Mouse (Mus musculus) midbrain, embryonic 15.5 days (tissue): ENCODE measurements around the gene Llcfc1. TPM values are rescaled to one million over a fixed set of nuclear protein-coding genes. Genes with fewer than 3 reads are reported as not detected.

Experiments
- ATAC-seq: fragments of 200-750 bp; cut with Nextera tagmentation; replicated peaks from 2 replicates; pipeline ENCODE4 v1.8.0; 2017; ENCODE audit warnings: moderate TSS enrichment
- H3K27ac ChIP-seq: fragments of 300-500 bp; sonication (generic); 2 replicates; pipeline ENCODE4 v1.5.1; 2015; ENCODE audit warnings: mild to moderate bottlenecking, inconsistent platforms
- H3K27me3 ChIP-seq: fragments of 300-500 bp; sonication (generic); replicated peaks from 2 replicates; pipeline ENCODE4 v1.6.1; 2015; ENCODE audit warnings: inconsistent platforms
- H3K36me3 ChIP-seq: fragments of 300-500 bp; sonication (generic); replicated peaks from 2 replicates; pipeline ENCODE4 v1.6.1; 2015; ENCODE audit warnings: inconsistent platforms
- H3K4me1 ChIP-seq: fragments of 300-500 bp; sonication (generic); 2 replicates; pipeline ENCODE4 v1.6.1; 2015; ENCODE audit warnings: inconsistent platforms
- H3K4me2 ChIP-seq: fragments of 300-500 bp; sonication (generic); 2 replicates; pipeline ENCODE4 v1.6.1; 2015; ENCODE audit warnings: inconsistent platforms, mild to moderate bottlenecking, moderate library complexity
- H3K4me3 ChIP-seq: fragments of 300-500 bp; sonication (generic); 2 replicates; pipeline ENCODE4 v1.5.1; 2015; ENCODE audit warnings: mild to moderate bottlenecking, inconsistent platforms
- H3K9ac ChIP-seq: fragments of 300-500 bp; sonication (generic); 2 replicates; pipeline ENCODE4 v1.6.1; 2015; ENCODE audit warnings: mild to moderate bottlenecking, inconsistent platforms
- H3K9me3 ChIP-seq: fragments of 300-500 bp; sonication (generic); 2 replicates; pipeline ENCODE4 v1.6.1; 2016; ENCODE audit warnings: inconsistent platforms
- WGBS: fragments of 180-500 bp; shearing (Covaris S2); methylation state at CpG from one replicate; pipeline ENCODE4 v1.1.7; 2015; ENCODE audit warnings: mixed read lengths; 5-methylcytosine and 5-hydroxymethylcytosine counted together
- polyA plus RNA-seq: library from polyadenylated mRNA; unstranded; fragments of >200 nt; fragmentation: Nextera tagmentation; extraction: Ambion mirVana; gene quantifications from 2 replicates; pipeline ENCODE4 v1.2.1, GENCODE M21; 2015

The Llcfc1 gene
- polyA plus RNA-seq, 1 experiment from 2014 or later: not detected

- Histone ChIP-seq H3K9ac (no peak overlapping the region), H3K4me3 (no peak overlapping the region), H3K9me3 (no peaks in the 10 kb centered on the region), H3K4me1 (no peaks in the 10 kb centered on the region), H3K27ac (no peak overlapping the region), H3K36me3 (no peaks in the 10 kb centered on the region), H3K4me2 (no peak overlapping the region), H3K27me3 (no peaks in the 10 kb centered on the region)
- WGBS: 76% methylated on average over 1 of the region's 1 CpGs
- no peak for ATAC-seq
Observed at GRCm38 (mm10) chr6:41658487-41658886, 25.7 kb upstream of the Llcfc1 start.

DNA sequence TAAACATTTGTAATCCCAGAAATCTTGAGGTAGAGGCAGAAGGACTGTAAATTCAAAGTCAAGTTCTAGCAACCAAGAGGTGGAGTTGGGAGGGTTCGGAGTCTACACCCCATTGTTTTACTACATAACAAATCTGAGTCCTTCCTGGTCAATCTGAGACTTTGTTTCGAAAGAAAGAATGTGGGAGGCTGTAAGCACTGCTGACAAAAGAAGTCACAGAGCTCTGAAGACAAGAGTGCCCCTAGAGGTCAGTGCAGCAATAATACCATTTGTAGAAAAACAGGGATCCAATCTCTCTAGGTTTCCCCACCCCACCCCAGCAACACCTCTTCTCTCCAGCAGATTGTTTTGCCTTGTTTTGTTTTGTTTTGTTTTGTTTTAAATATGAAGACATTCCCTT is 21.9 kb upstream of the Llcfc1 start:
- no peak overlapping the region for H3K4me3 ChIP-seq

GRCm38 (mm10) chr6:41676530-41676929 is 7.7 kb upstream of the Llcfc1 start:
- no peak overlapping the region for H3K27ac ChIP-seq
- H3K4me2 ChIP-seq: no peak overlapping the region
- no peaks in the 10 kb centered on the region for H3K9me3 ChIP-seq
- ATAC-seq: no peak
- H3K4me3 ChIP-seq: no peak overlapping the region
- H3K36me3 ChIP-seq: no peaks in the 10 kb centered on the region
- 92% methylated on average over 2 of the region's 2 CpGs for WGBS
- H3K27me3 ChIP-seq: no peaks in the 10 kb centered on the region
- H3K4me1 ChIP-seq: no peaks in the 10 kb centered on the region
- H3K9ac ChIP-seq: no peak overlapping the region

More for the DNA sequence above, 21.9 kb upstream of the Llcfc1 start:
- Histone ChIP-seq H3K4me2 (no peak overlapping the region), H3K27me3 (no peaks in the 10 kb centered on the region), H3K27ac (no peak overlapping the region), H3K36me3 (no peaks in the 10 kb centered on the region), H3K9ac (no peak overlapping the region), H3K4me1 (no peaks in the 10 kb centered on the region), H3K9me3 (no peaks in the 10 kb centered on the region)
- ATAC-seq: no peak
- 34% methylated on average over 2 of the region's 2 CpGs for WGBS

GRCm38 (mm10) chr6:41680669-41681068 is 3.6 kb upstream of the Llcfc1 start, which contains the start of gene Trpv5:
Gene Trpv5, minus strand, starts transcription at chr6:41680769.
- Histone ChIP-seq H3K27ac (no peak within 1 kb of the TSS), H3K27me3 (no peaks in the 10 kb centered on the region), H3K4me1 (no peaks in the 10 kb centered on the region), H3K9ac (no peak within 1 kb of the TSS), H3K9me3 (no peaks in the 10 kb centered on the region), H3K4me2 (no peak within 1 kb of the TSS), H3K36me3 (no peaks in the 10 kb centered on the region), H3K4me3 (no peak within 1 kb of the TSS)
- ATAC-seq: no peak
- WGBS: 94% methylated on average over 1 of the region's 1 CpGs

DNA sequence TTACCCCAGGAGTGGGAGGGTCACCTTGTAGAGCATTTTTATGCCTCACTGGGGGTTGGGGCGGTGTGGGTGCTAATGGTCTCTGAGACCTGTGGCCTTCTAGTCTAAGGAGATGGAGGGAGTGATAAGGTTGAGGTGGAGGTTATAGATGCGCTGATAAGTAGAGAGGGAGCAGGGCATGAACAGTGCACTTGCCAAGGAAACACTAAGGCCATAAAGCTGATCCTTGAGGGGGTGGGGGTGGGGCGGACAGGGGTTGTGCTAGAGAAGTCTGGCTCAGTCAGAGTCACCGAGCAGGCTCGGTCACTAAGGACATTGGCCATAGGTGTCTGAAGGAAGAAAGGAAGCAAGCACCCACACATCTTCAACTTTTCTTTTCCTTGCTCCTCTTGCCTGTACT is 2.6 kb upstream of the Llcfc1 start:
- Histone ChIP-seq H3K4me3 (no peak overlapping the region), H3K4me2 (no peak overlapping the region), H3K9me3 (no peaks in the 10 kb centered on the region), H3K9ac (no peak overlapping the region), H3K4me1 (no peaks in the 10 kb centered on the region), H3K27me3 (no peaks in the 10 kb centered on the region), H3K36me3 (no peaks in the 10 kb centered on the region), H3K27ac (no peak overlapping the region)
- WGBS: 85% methylated on average over 5 of the region's 5 CpGs
- ATAC-seq: no peak

DNA sequence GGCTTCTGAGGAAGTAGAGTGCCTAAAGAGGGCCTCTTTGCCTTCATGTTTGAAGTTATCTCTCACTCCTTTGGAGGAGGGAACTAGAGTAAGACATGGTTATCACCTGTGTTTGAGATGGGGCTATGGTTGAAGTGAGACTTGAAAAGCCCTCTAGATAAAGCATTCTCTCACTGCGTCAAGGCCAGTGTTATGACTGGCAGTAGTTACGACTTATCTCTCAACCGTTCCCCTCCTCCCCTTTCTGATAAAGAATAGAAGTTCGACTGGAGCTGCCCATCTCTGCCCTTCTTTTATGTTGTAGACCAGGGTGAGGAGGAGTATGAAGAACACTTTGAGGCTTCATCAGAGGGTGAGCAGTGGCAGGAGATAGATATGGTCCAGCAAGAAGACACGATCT is 680 bp downstream of the Llcfc1 start:
- ATAC-seq: no peak
- H3K9ac ChIP-seq: no peak overlapping the region
- no peak overlapping the region for H3K4me3 ChIP-seq
- no peaks in the 10 kb centered on the region for H3K9me3 ChIP-seq
- no peaks in the 10 kb centered on the region for H3K36me3 ChIP-seq
- no peak overlapping the region for H3K27ac ChIP-seq
- no peak overlapping the region for H3K4me2 ChIP-seq
- H3K27me3 ChIP-seq: no peaks in the 10 kb centered on the region
- WGBS: 86% methylated on average over 5 of the region's 5 CpGs
- no peaks in the 10 kb centered on the region for H3K4me1 ChIP-seq

DNA sequence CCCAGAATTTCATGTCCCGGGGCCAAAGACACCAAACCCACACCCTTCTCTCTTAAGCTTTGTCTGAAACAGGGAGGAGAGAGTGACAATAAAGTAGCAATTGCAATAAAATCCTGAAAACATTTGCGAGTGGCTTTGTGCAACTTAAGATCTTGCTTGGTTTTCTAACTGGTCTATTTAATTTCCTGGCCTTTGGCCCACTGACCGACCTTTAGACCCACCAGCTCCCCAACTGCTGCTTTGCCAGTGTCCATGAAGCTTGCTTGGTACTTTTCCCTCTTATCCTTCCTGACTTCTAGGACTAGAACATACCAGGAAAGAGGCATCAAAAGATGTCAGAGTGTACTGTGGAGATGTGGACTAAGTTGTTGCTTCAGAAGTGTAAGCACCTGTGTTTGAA is 1.4 kb downstream of the Llcfc1 start:
- Histone ChIP-seq H3K36me3 (no peaks in the 10 kb centered on the region), H3K27me3 (no peaks in the 10 kb centered on the region), H3K4me1 (no peaks in the 10 kb centered on the region), H3K9ac (no peak overlapping the region), H3K4me3 (no peak overlapping the region), H3K4me2 (no peak overlapping the region), H3K27ac (no peak overlapping the region), H3K9me3 (no peaks in the 10 kb centered on the region)
- ATAC-seq: no peak
- WGBS: 79% methylated on average over 3 of the region's 3 CpGs

DNA sequence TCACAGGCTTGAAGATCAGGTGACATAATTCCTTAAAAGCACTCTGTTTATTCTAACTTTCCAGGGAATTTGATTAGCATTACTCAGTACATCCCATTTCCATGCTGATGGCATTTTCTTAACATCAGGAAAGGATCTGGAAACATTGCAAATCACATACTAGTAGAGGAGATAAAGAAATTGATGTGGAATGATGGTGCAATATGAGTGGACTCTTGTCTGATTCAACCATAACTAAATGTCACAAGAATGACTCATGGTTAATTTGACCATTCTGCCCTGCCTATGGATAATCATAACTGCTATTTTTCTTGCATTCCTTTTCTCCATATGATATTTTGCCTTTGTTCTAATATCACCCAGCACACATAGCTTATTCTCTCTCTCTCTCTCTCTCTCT is 8.0 kb downstream of the Llcfc1 start:
- Histone ChIP-seq H3K4me3 (no peak overlapping the region), H3K9me3 (no peaks in the 10 kb centered on the region), H3K27me3 (no peaks in the 10 kb centered on the region), H3K4me1 (no peaks in the 10 kb centered on the region), H3K4me2 (no peak overlapping the region), H3K36me3 (no peaks in the 10 kb centered on the region), H3K9ac (no peak overlapping the region), H3K27ac (no peak overlapping the region)
- ATAC-seq: no peak

DNA sequence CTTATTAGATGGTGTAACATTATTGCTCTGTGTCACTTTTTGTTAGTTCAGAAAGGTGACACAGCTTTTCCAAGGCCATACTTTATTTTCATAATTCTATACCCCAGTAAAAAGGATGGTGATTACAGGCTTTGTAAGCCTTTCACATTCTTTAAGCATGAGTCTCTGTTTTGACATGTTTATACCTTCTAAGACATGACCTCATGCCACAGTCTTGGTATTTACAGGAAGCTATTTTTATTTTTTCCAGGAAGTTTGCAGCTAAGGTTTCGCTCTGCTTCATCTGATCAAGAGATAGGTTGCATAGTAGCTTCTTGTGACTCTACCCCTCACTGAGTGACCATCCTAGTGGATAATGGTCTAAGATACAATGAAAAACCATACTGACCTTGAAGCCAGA is 10.2 kb downstream of the Llcfc1 start:
- H3K27ac ChIP-seq: no peak overlapping the region
- H3K4me1 ChIP-seq: no peaks in the 10 kb centered on the region
- WGBS: 92% methylated on average over 1 of the region's 1 CpGs
- H3K4me2 ChIP-seq: no peak overlapping the region
- no peaks in the 10 kb centered on the region for H3K9me3 ChIP-seq
- no peak overlapping the region for H3K9ac ChIP-seq
- ATAC-seq: no peak
- no peaks in the 10 kb centered on the region for H3K27me3 ChIP-seq
- no peaks in the 10 kb centered on the region for H3K36me3 ChIP-seq
- H3K4me3 ChIP-seq: no peak overlapping the region

DNA sequence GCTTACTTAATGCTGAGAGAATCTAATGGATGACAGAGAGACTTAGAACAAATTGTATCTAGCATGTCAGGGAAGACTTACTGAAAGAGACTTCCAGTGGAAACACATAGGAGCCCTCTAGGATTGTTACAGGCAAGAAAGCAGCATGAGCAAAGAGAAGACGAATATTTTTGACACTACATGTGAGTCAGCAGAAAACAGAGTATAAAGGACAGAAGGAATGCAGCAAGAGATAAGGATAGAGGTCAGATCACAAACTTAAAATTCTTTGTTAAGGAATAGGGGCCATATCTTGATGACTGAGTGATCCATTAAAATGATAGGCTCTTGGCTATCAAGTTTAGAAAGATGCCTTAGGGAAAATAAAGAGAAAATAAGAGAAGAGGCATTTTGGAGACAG is 17.0 kb downstream of the Llcfc1 start:
- Histone ChIP-seq H3K27ac (no peak overlapping the region), H3K4me2 (no peak overlapping the region), H3K36me3 (no peaks in the 10 kb centered on the region), H3K9ac (no peak overlapping the region), H3K4me1 (no peaks in the 10 kb centered on the region), H3K4me3 (no peak overlapping the region), H3K9me3 (no peaks in the 10 kb centered on the region), H3K27me3 (no peaks in the 10 kb centered on the region)
- WGBS: 72% methylated on average over 1 of the region's 1 CpGs
- no peak for ATAC-seq

- Histone ChIP-seq H3K4me1 (no peaks in the 10 kb centered on the region), H3K36me3 (no peaks in the 10 kb centered on the region), H3K4me3 (no peak overlapping the region), H3K9me3 (no peaks in the 10 kb centered on the region), H3K9ac (no peak overlapping the region), H3K27ac (no peak overlapping the region), H3K4me2 (no peak overlapping the region), H3K27me3 (no peaks in the 10 kb centered on the region)
- no peak for ATAC-seq
- WGBS: 76% methylated on average over 2 of the region's 2 CpGs
Observed at GRCm38 (mm10) chr6:41702928-41703327, 18.7 kb downstream of the Llcfc1 start.

DNA sequence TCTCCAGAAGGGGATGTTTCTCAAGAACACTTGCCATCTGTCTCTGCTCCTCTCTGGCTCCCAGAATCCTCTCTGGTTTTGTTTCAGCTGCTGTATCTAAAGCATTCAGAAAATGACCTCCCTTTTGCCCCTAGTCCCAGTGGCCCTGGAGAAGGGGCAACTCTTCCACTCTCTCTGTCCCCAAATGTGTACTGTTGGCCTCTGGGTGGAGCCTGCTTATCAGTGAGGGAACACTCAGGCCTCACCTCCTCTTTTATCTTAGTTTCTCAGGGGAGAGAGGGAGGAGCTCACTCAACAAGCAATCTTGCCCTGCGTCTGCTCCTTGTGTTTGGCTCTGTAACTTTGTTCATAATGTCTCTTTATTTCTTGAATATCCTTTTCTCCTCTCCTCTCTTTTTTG is 19.9 kb downstream of the Llcfc1 start, which contains the start of gene Kel:
TSS of gene Kel (minus strand) at position 217 of the 400 bp plus-strand sequence.
- Histone ChIP-seq H3K9ac (no peak within 1 kb of the TSS), H3K27ac (no peak within 1 kb of the TSS), H3K36me3 (no peaks in the 10 kb centered on the region), H3K4me3 (no peak within 1 kb of the TSS), H3K4me2 (no peak within 1 kb of the TSS), H3K4me1 (no peaks in the 10 kb centered on the region), H3K27me3 (no peaks in the 10 kb centered on the region), H3K9me3 (no peaks in the 10 kb centered on the region)
- WGBS: 52% methylated on average over 1 of the region's 1 CpGs
- ATAC-seq: no peak

GRCm38 (mm10) chr6:41706275-41706674 is 22.0 kb downstream of the Llcfc1 start:
- H3K4me1 ChIP-seq: no peaks in the 10 kb centered on the region
- H3K27me3 ChIP-seq: no peaks in the 10 kb centered on the region
- H3K36me3 ChIP-seq: no peaks in the 10 kb centered on the region
- no peak overlapping the region for H3K4me3 ChIP-seq
- no peak overlapping the region for H3K27ac ChIP-seq
- no peak overlapping the region for H3K9ac ChIP-seq
- H3K9me3 ChIP-seq: no peaks in the 10 kb centered on the region
- H3K4me2 ChIP-seq: no peak overlapping the region
- 91% methylated on average over 7 of the region's 7 CpGs for WGBS
- ATAC-seq: no peak

- Histone ChIP-seq H3K4me3 (no peak overlapping the region), H3K9ac (no peak overlapping the region), H3K4me1 (no peaks in the 10 kb centered on the region), H3K27ac (no peak overlapping the region), H3K9me3 (no peaks in the 10 kb centered on the region), H3K4me2 (no peak overlapping the region), H3K27me3 (no peaks in the 10 kb centered on the region), H3K36me3 (no peaks in the 10 kb centered on the region)
- ATAC-seq: no peak
- 81% methylated on average over 1 of the region's 1 CpGs for WGBS
Observed at GRCm38 (mm10) chr6:41710281-41710680, 26.1 kb downstream of the Llcfc1 start.
